Mouse (Mus musculus): ENCODE results near the gene Fahd1. TPM values are rescaled to one million over a fixed set of nuclear protein-coding genes. Genes with fewer than 3 reads are reported as not detected.

Fahd1 gene
- total RNA-seq, 2 experiments from 2014 or later: 70.8 to 78.1 TPM

DNA sequence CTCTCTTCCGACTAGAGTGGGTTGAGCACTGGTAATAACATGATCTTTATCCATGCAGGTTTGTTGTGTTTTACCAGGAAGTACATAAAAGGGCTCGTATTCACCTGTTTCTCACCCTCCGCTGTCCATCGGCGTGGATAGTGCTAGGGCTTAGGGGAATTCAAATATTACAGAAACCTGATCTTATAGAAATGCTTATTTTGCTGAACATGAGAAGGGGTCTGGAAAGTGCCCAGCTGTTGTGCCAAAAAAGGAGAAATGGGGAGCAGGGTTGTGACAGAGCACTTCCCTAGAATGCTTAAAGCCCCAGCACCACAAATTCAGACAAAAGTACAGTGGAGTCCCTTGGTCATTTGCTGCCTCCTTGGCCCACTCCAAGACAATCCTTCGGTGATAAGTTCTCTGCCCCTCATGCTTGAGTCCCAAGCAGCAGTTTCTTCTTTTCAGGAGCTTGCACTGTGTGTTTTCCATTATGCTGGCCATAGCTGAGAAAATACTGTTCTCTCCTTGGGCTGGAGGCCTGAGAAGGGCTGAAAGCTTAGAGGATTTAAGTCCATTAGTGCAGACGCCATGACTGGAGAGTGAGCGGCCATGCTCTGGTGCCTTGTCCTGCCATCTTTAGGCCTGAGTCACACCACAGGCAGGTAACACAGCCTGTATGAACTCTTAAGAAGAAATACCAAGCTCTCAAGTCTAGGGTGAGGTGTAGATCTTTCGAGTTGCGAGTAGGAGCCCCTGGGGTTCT, 1.4 kb upstream of the Fahd1 start:
- intact Hi-C loops (cut with DNase I): no loop called here

DNA sequence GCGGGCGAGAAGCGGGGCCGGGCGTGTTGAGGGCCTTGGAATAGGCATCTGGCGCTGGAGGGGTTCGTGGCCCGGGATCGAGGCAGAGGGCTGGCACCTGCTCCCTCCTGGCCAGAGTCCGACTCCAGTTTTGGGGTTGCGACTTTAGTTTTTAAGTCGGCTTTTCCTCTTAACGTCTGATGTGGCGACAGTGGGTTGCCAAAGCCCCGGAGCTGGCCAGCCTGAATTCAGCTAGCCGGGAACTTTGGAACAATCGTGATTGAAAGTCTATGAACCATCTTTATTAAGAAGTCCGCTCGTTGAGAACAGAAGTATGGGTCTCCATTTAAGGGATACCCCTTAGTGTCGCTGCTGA, 586 bp upstream of the Fahd1 start:
- DNase-seq: no peak
- intact Hi-C loops (cut with DNase I): no loop called here

More for the DNA sequence above, 1.4 kb upstream of the Fahd1 start:
- DNase-seq: no peak

DNA sequence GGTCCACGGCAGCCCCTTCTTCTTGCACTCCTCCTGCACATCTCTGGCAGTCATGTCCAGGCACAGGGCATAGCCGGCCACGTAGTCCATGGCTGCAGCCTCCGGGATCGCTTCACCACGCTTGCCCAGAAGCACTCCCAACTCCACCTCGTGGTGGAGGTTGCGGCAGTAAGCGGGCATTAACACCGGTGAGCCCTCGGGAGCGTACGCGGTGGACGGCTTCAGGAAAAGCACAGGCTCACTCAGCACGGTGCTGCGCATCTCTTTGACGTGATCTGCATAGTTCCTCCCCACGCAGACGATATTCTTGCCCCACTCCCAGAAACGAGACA, 465 bp downstream of the Fahd1 start:
- intact Hi-C loops (cut with DNase I): no loop called here

DNA sequence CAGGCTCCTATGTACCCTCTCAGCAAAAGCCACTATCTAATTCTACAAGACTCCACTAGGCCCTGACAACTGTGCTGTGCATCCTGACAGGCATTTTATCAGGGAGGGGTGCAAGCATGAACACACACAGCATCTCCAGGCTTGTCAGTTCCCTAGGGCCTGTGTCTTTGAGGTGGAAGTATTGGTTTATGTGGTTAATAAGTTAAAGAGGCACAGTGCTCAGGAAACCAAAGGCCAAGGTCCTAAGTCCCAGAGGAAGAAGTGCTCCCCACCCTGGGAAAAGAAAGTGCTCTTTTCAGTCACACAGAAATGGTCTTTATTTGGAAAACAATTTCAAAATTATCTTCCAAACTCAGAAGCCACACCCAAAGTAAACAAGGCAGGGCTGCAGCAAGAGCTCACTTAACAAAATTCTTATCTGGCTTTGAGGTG, 1.5 kb downstream of the Fahd1 start:
- no peak for DNase-seq
- intact Hi-C loops (cut with DNase I): no loop called here

More for the DNA sequence above, 465 bp downstream of the Fahd1 start:
- DNase-seq: no peak

DNA sequence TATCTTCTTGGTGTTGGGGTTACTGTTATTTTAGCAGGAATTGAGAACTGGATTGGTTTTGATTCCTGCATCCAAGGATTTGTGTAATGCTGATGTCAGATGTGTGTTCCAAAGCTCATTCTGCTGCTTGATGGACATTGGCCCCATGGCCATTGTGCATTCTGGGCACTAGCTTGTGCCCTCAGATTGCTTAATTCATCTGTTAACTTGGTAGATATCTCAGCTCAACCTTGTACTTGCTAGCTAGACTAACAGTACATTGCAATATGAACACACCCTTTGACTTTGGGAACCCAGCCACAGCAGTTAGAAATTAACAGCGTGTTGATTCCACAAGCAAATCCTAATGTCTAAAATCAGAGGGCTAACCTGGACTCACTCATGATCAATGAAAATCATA, 2.8 kb downstream of the Fahd1 start:
- intact Hi-C loops (cut with DNase I): no loop called here
- no peak for DNase-seq

DNA sequence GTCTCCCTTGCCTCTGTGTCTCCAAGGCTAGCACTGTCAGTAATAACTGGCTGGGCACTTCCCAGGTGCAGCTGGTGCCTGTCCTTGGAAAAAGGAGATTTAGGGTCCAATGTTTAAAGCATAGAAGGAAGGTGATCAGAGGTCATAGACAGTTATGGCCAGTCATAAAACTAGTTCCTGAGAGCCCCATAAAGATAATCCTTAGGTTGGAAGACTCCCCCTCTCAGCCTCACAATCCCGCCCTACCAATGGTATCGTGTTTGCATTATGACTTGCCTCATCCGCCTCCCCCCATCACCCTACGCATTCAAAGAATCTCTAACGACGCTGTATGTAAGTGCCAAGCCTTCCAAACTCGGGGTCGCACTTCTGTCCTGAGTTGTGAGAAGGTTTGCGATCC, 5.6 kb downstream of the Fahd1 start:
- intact Hi-C loops (cut with DNase I): no loop called here

DNA sequence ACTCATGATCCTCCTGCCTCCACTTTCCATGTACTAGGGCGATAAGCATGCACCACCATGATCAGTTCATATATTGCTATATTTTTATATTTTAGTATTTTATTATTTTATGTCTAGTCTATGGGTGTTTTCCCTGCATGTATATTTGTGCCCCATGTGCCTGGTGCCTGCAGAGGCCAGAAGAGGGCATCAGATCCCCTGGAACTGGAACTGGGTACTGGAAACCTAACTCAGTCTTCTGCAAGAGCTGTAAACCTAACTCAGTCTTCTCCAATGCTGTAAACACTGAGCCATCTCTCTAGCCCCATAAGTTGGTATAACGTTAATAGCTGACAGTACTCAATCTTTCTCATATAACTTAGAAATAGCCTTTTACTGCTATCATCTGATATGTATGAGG, 7.5 kb downstream of the Fahd1 start:
- no peak for DNase-seq
- intact Hi-C loops (cut with DNase I): no loop called here

More for the DNA sequence above, 5.6 kb downstream of the Fahd1 start:
- no peak for DNase-seq

DNA sequence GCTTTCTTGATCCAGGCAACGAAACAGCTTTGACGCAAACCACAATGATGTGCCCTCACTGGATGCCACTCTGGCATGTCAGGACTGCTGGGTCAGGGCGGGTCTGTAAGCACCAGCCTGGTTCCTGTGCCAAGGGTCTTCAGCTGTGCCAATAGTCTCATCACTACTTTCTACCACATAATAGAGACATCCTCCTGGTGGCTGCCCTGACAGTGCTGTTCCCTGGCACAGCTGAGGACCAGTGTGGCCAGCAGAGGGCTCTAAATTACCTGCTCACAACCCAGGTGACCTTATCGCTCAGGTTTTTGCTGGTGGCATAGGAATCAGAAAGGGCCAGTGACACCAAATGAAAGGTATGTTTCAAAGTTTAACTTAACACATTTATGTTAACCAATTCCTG, 9.0 kb downstream of the Fahd1 start:
- intact Hi-C loops (cut with DNase I): no loop called here
- DNase-seq: no peak

DNA sequence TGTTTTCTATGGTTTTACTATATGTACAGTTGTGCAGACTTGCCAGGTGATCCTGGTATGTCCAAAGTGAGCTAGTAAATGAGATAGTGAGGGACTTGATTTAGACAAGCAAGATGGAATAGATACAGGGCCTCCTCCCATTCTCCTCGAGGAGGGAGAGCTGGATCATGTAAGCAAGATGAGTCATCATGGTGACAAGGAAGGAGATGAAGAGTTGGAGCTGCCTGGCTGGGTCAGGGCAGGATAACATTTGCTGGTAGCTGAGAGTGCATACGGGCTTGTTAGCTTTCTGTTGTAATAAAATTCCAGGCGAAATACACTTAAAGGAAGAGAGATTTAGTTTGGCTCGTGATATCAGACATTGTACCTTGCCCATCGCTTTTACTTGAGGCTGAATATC, 9.8 kb downstream of the Fahd1 start:
- intact Hi-C loops (cut with DNase I): no loop called here
- no peak for DNase-seq

DNA sequence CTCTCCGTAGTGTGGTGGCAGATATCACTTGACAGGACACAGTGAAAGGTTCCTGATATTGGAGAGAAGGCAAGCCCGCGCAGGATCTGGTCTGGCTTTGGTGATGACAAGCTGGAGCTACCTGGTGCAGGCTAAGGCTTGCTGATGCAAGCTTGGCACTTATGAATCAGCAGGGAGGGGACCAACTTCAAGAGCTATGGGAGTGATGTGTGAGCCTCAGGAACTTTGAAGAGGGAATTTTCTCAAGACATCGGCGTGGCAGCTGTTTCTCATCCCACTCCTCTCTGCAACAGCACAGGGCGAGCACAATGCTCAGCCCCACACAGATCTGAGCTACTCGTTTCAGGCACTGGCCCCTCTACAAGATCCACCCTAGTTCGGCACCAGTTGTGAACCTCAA, 10.3 kb downstream of the Fahd1 start, which contains the start of gene Hagh:
Hagh (plus strand) TSS at position 302 of the 400 bp plus-strand sequence.
- DNase-seq: no peak
- intact Hi-C loops (cut with DNase I): no loop called here

DNA sequence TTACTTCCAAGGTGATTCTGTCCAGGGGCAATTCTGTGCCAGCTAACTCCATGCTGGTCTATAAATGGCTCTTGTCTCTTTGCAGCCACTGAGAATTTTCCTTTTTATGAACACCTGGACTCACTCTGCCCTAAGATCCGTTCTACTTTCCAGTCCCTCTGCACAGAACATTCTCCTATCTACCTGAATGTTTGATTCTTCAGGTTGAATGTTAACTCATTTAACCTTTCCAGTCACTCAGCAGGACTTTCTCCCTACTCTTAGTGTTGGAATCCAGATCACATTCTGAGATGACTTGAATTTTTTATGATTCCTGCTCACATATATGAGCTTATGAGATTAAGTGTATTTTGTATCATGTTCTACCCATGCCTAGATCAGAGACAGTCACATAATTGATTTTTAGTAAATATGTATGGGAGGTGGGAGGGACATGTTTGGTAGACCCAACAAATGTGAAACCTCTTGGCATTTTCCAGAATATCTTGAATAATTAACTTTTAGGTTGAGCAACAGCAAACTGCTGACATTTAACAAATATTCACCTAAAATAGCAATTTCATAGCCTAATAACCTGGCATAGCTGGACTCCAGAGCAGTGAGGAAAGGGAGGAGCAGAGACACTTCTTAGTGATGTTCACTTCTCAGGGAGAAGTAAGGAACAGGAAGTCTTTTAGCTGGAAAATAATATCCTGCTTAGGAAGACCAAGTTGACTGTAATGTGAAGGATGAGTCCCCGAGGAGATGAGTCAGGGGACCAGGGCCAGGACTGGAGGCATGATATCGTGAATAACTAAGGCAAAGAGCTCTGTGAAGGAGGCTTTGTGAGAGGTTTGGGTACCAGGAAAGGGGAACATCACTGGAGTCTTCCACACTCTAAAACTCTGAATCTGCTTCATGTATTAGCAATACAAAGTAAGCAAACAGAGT, 28.5 kb downstream of the Fahd1 start:
- no peak for DNase-seq
- intact Hi-C loops (cut with DNase I): no loop called here

DNA sequence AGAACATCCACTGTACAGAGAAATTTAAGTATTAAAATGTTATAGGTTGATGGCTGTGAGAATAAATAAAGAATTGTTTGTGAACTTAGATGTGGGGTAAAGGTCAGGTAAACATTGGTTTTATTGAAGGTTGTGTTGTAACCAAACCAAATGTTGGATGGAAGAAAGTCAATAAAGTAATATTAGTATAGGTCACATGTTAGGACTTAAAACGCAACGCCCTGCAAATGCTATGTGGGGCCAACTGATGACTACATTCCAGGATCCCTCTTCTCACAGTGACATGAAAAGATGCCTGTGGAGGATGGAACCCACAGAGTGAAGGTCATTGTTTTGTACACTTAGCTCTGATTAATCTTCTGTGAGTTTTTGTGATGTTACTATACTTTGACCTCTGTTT, 30.7 kb downstream of the Fahd1 start:
- intact Hi-C loops (cut with DNase I): no loop called here
- no peak for DNase-seq

DNA sequence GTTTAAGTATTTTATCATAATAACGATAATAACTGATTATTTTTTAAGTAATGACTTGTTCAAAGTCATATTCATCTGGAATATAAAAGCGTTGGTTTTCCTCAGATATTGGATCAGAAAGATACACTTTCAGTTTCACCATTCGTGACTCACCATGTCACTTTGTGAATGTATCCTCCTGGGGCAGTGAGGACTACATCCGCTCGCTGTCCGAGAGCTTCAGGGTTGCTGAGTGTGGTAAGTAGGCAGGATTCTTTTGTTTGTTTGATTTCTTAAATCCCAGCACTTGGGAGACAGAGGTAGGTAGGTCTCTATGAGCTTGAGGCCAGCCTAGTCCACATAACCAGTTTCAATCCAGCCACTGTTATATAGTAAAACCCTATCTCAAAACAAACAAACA, 32.0 kb downstream of the Fahd1 start:
- intact Hi-C loops (cut with DNase I): no loop called here
- DNase-seq: no peak

DNA sequence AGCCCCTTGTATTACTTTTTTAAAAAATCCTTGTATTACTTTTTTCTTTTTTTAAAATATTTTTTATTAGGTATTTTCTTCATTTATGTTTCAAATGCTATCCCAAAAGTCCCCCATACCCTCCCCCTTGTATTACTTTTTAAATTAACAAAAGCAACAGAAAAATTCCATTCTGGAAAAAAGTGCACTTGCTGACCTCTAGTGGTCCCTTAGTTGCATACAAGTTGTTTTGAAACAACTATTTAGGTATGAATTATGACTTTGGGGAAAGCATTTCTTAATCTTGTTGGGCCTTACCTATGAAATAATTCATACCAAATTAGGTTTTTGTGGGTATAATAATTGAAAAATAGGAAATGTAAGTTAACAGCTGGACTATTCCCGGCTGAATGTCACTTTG, 32.7 kb downstream of the Fahd1 start:
- intact Hi-C loops (cut with DNase I): loop anchor here (1.0 kb wide), 1 partner anchor 72 kb away; no protein-coding TSS in a partner anchor
- no peak for DNase-seq

DNA sequence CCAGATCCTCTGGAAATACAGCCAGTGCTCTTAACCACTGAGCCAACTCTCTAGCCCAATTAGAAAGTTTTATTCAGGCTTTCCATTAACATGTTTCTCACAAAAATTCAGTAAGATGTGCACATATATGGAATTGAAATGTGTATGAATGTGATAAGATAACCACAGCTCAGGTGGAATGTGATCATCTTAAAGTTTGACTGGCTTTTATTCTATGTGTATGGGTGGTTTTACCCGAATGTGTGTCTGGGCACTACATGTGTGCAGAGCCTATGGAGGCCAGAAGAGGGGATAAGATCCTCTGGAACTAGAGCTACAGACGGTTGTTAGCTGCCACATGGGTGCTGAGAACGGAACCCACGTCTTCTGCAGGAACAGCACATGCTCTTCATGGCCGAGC, 34.9 kb downstream of the Fahd1 start:
- DNase-seq: no peak
- intact Hi-C loops (cut with DNase I): no loop called here

DNA sequence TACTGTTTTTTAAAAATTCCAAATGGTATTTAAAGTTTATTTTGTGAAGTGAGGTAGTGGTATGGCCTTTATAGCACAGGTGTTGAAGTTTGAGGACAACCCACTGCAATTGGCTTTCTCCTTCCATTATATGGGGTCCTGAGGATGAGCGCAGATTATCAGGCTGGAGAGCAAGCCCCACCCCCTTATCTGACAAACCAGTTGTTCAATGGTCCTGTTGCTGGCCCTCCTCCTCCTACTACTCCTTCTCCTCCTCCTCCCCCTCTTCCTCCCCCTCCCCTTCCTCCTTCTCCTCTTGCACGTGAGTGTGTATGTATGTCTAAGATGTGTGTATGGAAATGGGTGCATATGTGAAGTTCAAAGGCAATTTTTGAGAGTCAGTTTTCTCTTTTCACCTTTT, 37.9 kb downstream of the Fahd1 start:
- intact Hi-C loops (cut with DNase I): no loop called here
- no peak for DNase-seq

DNA sequence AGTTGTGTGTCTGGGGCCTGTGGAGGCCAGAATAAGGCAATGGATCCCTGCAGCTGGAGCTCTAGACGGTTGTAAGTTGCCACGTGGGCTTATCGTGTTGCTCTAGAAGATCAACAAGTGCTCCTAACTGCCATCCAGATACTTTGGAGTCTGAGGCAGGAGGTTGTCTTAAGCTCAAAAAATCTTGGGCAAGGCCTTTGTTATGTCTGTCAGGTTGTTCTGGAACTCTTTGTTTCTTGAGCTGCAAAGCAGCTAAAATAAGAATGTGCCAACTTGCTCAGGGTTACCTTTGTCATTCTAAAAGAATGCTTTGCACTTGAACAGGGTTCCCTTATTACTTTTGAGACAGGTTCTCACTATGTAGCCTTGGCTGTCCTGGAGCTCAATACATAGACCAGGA, 39.0 kb downstream of the Fahd1 start:
- intact Hi-C loops (cut with DNase I): no loop called here

DNA sequence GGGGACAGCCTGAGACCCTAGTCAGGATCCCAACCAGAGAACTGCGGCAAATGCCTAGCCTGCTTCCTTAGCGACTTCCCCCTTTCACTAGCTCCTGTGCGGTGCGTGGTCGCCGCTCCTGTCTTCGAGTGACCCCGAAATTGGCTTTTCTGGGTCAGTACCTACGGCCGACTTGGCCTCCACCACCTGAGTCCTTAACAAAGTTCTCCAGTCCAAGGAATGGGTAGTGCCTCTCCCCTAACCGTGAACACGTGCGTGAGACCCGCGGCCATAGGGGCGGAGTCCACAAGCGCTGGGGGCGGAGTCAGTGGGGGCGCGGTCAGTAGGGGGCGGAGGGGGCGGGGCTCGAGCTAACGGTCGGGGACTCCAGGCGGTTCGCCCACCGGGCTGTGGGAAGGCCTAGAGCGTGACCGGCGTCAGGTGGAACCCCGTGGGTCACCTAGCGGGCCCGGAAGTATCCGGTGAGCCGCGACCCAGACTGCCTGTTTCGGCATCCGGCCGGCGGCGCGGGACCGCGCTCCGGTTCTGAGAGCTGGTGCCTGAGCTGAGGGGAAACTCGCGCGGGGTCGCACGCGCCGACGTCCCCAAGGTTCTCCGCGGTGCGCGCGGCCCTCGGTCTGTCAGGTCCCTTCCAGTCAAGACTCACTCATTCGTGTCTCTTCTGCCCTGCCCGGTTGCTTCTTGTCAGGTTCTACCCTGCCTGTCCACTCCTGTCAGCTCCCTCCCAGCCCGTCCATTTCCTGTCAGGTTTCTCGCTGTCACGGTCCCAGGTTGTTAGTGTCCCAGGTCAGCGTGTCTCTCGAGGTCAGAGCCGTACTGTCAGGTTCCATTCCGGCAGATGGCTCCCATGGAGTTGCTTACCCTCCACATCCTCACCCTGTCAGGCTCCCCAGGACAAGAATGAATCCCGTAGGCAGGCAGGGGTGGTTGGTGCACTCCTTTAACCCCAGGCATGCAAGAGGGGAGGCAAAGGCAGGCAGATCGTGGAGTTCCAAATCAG, 45.9 kb downstream of the Fahd1 start, which contains the start of gene Meiob:
Meiob (plus strand) TSS at position 338 of the 1,000 bp plus-strand sequence.
- intact Hi-C loops (cut with DNase I): no loop called here
- peak; percentile 56 to 73 for DNase-seq

More for the DNA sequence above, 39.0 kb downstream of the Fahd1 start:
- DNase-seq: no peak

DNA sequence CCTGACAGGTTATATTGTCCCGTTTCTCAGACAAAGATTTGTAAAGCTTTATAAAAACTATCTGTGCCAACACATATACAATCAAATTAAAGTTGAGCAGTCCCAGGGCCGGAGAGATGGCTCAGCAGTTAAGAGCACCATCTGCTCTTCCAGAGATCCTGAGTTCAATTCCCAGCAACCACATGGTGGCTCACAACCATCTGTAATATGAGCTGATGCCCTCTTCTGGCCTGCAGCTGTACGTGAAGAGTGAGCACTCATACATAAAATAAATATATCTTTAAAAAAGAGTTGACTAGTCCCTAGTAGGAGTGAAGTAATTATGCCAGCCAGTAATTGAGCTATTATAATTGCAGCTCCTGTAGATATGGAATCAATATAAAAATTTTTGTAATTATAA, 49.6 kb downstream of the Fahd1 start:
- DNase-seq: no peak
- intact Hi-C loops (cut with DNase I): no loop called here

DNA sequence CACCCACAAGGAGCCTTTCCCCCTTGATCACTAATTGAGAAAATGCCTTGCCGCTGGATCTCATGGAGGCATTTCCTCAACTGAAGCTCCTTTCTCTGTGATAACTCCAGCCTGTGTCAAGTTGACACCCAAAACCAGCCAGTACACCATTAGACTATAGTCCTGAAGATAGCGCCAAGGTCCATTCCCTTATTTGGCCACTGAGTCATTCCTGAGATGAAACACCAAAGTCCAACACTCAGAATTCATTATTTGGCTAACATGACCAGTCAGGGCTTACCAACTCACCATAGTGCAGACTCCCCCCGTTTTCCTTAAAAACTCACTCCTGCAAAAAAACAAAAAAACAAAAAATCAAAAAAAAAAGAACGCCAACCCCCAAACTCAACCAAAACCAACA, 50.7 kb downstream of the Fahd1 start:
- intact Hi-C loops (cut with DNase I): no loop called here
- no peak for DNase-seq

All from heart, postnatal 14 days (tissue).